Mouse (Mus musculus) liver, embryonic 14.5 days (tissue): ENCODE measurements at regions not wholly inside any gene's neighbourhood (a gene's known extent, or its start where the extent isn't known, plus 50 kb on each side); places are given as distances from the start of the nearest gene placed in this dataset.

Experiments used
- ATAC-seq: fragments of 200-750 bp; cut with Nextera tagmentation; 2 replicates; pipeline ENCODE4 v1.8.0; 2017; ENCODE audit warnings: moderate number of reproducible peaks, mild to moderate bottlenecking, moderate library complexity; ENCODE audit not compliant: insufficient read depth
- DNase-seq, 3 experiments: peaks; one replicate each; pipeline ENCODE4 v3.0.0-alpha.2; 2012 to 2013; ENCODE audit warnings: low read depth in 3 of 3, low spot score in 3 of 3
- H3K27ac ChIP-seq: fragments of 300-500 bp; sonication (generic); 2 replicates; pipeline ENCODE4 v1.5.1; 2014; ENCODE audit warnings: moderate library complexity, mild to moderate bottlenecking, control low read depth, inconsistent platforms
- H3K27me3 ChIP-seq: fragments of 300-500 bp; sonication (generic); 2 replicates; pipeline ENCODE4 v1.6.1; 2014; ENCODE audit warnings: mild to moderate bottlenecking, low read length, moderate library complexity; ENCODE audit not compliant: control insufficient read depth, insufficient read depth
- H3K36me3 ChIP-seq: fragments of 300-500 bp; sonication (generic); replicated peaks from 2 replicates; pipeline ENCODE4 v1.6.1; 2014; ENCODE audit warnings: low read depth; ENCODE audit not compliant: control insufficient read depth, insufficient read depth
- H3K4me1 ChIP-seq, 2 experiments: fragments of 200-500 bp in 1 of 2; fragments of 300-500 bp in 1 of 2; sonication (generic) in 1 of 2; replicated peaks; 2 replicates each; pipeline ENCODE4 v1.6.1; 2012 to 2014; ENCODE audit warnings: antibody characterized with exemption in 1 of 2, inconsistent platforms in 1 of 2, low read length in 1 of 2; ENCODE audit not compliant: control insufficient read depth in 2 of 2, insufficient read depth in 2 of 2
- H3K4me2 ChIP-seq: fragments of 300-500 bp; sonication (generic); 2 replicates; pipeline ENCODE4 v1.6.1; 2014; ENCODE audit warnings: low read depth, mild to moderate bottlenecking, control low read depth, moderate library complexity
- H3K4me3 ChIP-seq, 2 experiments: fragments of 200-500 bp in 1 of 2; fragments of 300-500 bp in 1 of 2; sonication (generic) in 1 of 2; 2 replicates each; pipeline ENCODE4 v1.5.1; 2012 to 2014; ENCODE audit warnings: low read depth in 2 of 2, low read length in 2 of 2, mild to moderate bottlenecking in 2 of 2, control low read depth in 1 of 2, inconsistent platforms in 1 of 2, moderate library complexity in 1 of 2; ENCODE audit not compliant: insufficient read depth in 1 of 2
- H3K9ac ChIP-seq: fragments of 300-500 bp; sonication (generic); replicated peaks from 2 replicates; pipeline ENCODE4 v1.6.1; 2014; ENCODE audit warnings: mild to moderate bottlenecking, control low read depth, moderate library complexity
- H3K9me3 ChIP-seq: fragments of 300-500 bp; sonication (generic); 2 replicates; pipeline ENCODE4 v1.6.1; 2016; ENCODE audit warnings: low read length, mixed read lengths; ENCODE audit not compliant: control insufficient read depth
- CTCF ChIP-seq: IDR thresholded peaks from 2 replicates; pipeline ENCODE4 v1.5.1; 2016; ENCODE audit warnings: antibody characterized with exemption, low read depth, control low read depth
- EP300 ChIP-seq: IDR thresholded peaks from 2 replicates; pipeline ENCODE4 v1.6.1; 2016; ENCODE audit warnings: antibody characterized with exemption, low read depth
- WGBS: fragments of 180-500 bp; shearing (Covaris S2); extraction: QIAGEN DNeasy Blood & Tissue Kit; methylation state at CpG from one replicate; pipeline ENCODE4 v1.1.7; 2014; ENCODE audit not compliant: insufficient replicate concordance; 5-methylcytosine and 5-hydroxymethylcytosine counted together

DNA sequence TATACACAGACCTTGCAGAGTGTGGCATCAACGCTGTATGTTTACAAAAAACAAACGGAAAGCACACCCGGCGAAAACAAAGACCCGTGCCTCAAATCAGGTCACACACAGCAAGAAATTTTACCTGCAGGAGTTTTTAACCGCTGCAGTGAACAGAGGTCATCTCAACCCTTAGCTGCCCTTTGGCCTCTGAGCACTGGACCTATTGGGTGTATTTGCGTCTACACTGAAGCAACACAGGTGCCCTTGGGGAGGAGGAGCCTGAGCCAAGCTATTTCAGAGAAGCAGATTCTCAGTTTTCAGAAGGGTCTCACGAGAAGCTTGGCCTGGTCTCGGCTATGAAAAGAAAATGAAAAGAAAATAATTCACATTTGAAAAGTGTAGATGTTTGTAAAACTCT lies 412.1 kb upstream of the Atp11b start:
- DNase-seq (no peak), ATAC-seq (no peak)
- H3K4me2 ChIP-seq: peak overlapping the region; percentile 48; the same call in 1 of the 2 replicates
- H3K4me1 ChIP-seq: no peaks in the 10 kb centered on the region
- WGBS: 7% methylated on average over 9 of the region's 9 CpGs
- no peak for TF ChIP-seq CTCF
- TF ChIP-seq EP300: no peak
- no peak overlapping the region for H3K27ac ChIP-seq
- H3K4me3 ChIP-seq: no peak overlapping the region
- no peaks in the 10 kb centered on the region for H3K36me3 ChIP-seq
- H3K27me3 ChIP-seq: no peaks in the 10 kb centered on the region; the same call in 1 of the 2 replicates
- H3K9me3 ChIP-seq: no peaks in the 10 kb centered on the region
- H3K9ac ChIP-seq: no peak overlapping the region

DNA sequence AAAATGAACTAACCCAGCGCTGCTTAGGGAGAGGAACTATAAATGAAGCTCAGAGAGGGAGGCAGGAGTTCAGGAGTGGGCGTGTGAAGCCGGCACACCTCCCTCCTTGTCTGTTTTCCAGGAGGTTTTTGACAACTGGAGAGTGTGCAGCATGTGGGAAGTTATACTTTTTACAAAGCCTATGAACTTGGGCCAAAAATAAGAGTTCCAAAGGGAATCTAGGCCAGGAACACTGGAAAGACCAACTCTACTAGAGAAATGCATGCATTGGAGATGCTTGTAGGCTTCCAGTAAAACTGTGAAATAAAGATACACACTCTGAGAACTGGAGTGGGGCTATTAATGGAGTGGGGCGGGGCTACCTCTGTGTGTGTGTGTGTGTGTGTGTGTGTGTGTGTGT lies 411.3 kb upstream of the Atp11b start:
- no peak for TF ChIP-seq EP300
- TF ChIP-seq CTCF: no peak
- no peak for ATAC-seq
- whole genome bisulfite sequencing: 33% methylated on average over 4 of the region's 4 CpGs

GRCm38 (mm10) chr3:35343936-35344335 lies 410.0 kb upstream of the Atp11b start:
- no peaks in the 10 kb centered on the region; the same call in 1 of the 2 replicates for H3K27me3 ChIP-seq
- H3K4me2 ChIP-seq: no peak overlapping the region
- no peaks in the 10 kb centered on the region for H3K36me3 ChIP-seq
- H3K9me3 ChIP-seq: no peaks in the 10 kb centered on the region
- H3K4me1 ChIP-seq: no peaks in the 10 kb centered on the region
- no peak for ATAC-seq
- no peak overlapping the region for H3K9ac ChIP-seq
- DNase-seq: no peak
- no peak overlapping the region for H3K4me3 ChIP-seq
- no peak overlapping the region for H3K27ac ChIP-seq
- no peak for TF ChIP-seq EP300
- TF ChIP-seq CTCF: no peak
- 49% methylated on average over 5 of the region's 5 CpGs for WGBS

More for the DNA sequence above, 411.3 kb upstream of the Atp11b start:
- Histone ChIP-seq H3K27ac (no peak overlapping the region), H3K36me3 (no peaks in the 10 kb centered on the region), H3K4me3 (no peak overlapping the region), H3K27me3 (no peaks in the 10 kb centered on the region; the same call in 1 of the 2 replicates), H3K4me2 (no peak overlapping the region), H3K9ac (no peak overlapping the region), H3K4me1 (no peaks in the 10 kb centered on the region), H3K9me3 (no peaks in the 10 kb centered on the region)
- DNase-seq: no peak

DNA sequence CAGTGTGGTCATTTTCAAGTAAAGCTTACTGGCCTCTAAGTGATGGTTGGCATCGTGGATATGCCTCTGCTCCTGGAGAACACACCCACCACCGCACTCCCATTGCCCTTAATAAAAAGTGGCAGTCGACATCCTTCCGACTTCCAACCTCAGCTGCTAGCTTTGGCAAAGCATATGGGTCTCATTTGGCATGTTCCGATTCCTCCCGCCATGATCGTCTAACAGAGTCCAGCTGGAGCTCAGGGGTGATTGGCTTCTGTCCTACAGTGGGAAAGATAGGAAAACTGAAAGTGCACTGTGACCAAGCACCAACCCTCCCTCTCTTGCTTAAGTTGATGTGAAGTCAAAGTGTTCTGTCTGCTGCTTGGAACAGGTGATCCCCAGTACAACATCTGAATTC lies 404.8 kb upstream of the Atp11b start:
- Histone ChIP-seq H3K36me3 (no peaks in the 10 kb centered on the region), H3K27me3 (no peaks in the 10 kb centered on the region), H3K4me3 (no peak overlapping the region), H3K4me2 (no peak overlapping the region), H3K9me3 (no peaks in the 10 kb centered on the region), H3K4me1 (no peaks in the 10 kb centered on the region), H3K27ac (no peak overlapping the region), H3K9ac (no peak overlapping the region)
- TF ChIP-seq CTCF (no peak), EP300 (no peak)
- WGBS: 64% methylated on average over 7 of the region's 7 CpGs
- ATAC-seq (no peak), DNase-seq (no peak)

DNA sequence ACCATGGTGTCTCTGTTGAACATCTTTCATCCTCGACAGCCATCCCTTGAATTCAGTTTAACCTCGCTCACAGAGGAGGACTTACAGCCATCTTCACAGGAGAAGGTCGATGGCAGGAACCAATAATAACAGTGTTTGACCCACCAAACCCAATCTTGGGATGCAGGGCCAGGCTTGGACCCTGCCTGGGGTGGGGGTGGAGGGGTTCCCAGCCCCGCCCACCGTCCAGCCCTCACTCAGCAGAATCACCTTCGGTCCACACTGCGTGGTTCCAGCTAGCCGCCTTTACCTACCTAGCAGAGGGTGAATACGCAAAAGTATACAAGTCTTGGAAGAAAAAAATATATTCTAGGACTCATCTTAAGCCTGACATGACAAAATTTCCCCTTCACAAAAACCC lies 400.5 kb upstream of the Atp11b start:
- TF ChIP-seq CTCF (no peak), EP300 (no peak)
- ATAC-seq (no peak), DNase-seq (no peak)
- Histone ChIP-seq H3K9me3 (no peaks in the 10 kb centered on the region), H3K27ac (no peak overlapping the region), H3K27me3 (no peaks in the 10 kb centered on the region), H3K36me3 (no peaks in the 10 kb centered on the region), H3K9ac (no peak overlapping the region), H3K4me2 (no peak overlapping the region), H3K4me3 (no peak overlapping the region), H3K4me1 (no peaks in the 10 kb centered on the region)
- WGBS: 66% methylated on average over 9 of the region's 9 CpGs
